In the genomic region with DNA sequence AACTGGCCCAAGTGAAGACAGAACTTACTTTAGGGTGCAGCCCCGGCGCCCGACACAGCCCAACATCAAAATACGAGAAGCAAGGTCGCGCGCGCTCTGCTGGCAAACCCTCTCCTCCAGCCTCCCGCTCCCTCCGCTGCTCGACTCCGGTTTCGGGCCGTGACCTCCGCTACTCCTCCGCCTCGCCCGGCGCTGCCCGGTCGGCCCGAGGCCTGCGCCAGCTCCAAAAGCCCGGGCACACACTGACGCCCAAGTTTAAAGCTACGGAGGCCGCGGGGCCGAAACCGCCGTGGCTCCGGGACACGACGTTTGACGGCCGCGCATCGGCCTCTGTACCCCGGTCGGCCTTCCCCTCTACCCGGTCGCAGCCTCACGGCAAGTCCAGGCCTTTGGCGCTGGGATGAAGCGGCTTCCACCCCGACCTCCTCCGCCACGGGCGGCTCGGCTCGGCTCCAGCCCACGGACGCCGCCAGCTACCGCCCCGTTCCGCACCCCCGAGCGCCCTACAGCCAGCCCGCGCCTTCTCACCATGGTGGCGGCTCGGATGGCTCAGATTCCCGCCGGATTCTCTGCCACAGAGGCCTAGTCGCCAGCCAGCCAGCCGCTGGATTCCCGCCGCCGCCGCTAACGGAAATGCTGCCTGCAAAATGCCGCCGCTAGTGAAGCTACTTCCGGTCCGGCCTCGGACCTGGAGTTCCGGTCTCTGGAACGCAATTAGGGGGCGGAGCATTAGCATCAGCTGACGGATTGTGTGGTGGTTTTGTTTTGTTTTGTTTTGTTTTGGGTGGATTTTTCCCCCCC, we compare ENCODE assay signal across 7 mouse cellular contexts. TPM values are rescaled to one million over a fixed set of nuclear protein-coding genes. Genes with fewer than 3 reads are reported as not detected.
A peak's percentile ranks its signal among the peaks of the same experiment; 100 is the strongest.
DNase-seq lines count a peak whose midpoint lies in the region; ATAC-seq lines count a peak whose summit lies in the region.

A gene (minus strand): TSS at position 698 of the 801 bp plus-strand sequence.

- H3K4me3 ChIP-seq in embryonic facial prominence, embryonic 11.5 days (ENCODE audit: low read depth, low read length): peak within 1 kb of the TSS; percentile 99
- H3K4me3 ChIP-seq in limb, embryonic 11.5 days (ENCODE audit: low read depth, low read length): peak within 1 kb of the TSS; percentile 100
- H3K4me3 ChIP-seq in midbrain, embryonic 14.5 days (replicated peaks; ENCODE audit: low read depth, low read length): peak within 1 kb of the TSS; percentile 99

- H3K36me3 ChIP-seq in embryonic facial prominence, embryonic 11.5 days (replicated peaks; ENCODE audit: control insufficient read depth, insufficient read depth, low read depth, low read length): peaks cover 4% of the 10 kb centered on the region
- peaks cover 7% of the 10 kb centered on the region; the same call in 1 of the 2 replicates for H3K36me3 ChIP-seq in limb, embryonic 11.5 days (ENCODE audit: control insufficient read depth, insufficient read depth, low read length)
- H3K36me3 ChIP-seq in midbrain, embryonic 14.5 days (ENCODE audit: control insufficient read depth, insufficient read depth, low read length): peaks cover 32% of the 10 kb centered on the region

- DNase-seq in adrenal gland, postnatal 14 days: peak; percentile 94
- peak; percentile 95 for DNase-seq in embryonic facial prominence, embryonic 11.5 days (ENCODE audit: low spot score)
- DNase-seq in heart, adult 11 months: peak; percentile 98
- peak; percentile 92 for DNase-seq in kidney, adult 18-20 months
- DNase-seq in limb, embryonic 11.5 days (ENCODE audit: low spot score): peak; percentile 93
- peak; percentile 97 for DNase-seq in midbrain, embryonic 14.5 days
- peak; percentile 70 to 77 for DNase-seq in spleen, adult 18-20 months

- no peaks in the 10 kb centered on the region for H3K27me3 ChIP-seq in embryonic facial prominence, embryonic 11.5 days (ENCODE audit: control insufficient read depth, insufficient read depth, low read length)
- no peaks in the 10 kb centered on the region for H3K27me3 ChIP-seq in limb, embryonic 11.5 days (ENCODE audit: control insufficient read depth, insufficient read depth, low read length)
- H3K27me3 ChIP-seq in midbrain, embryonic 14.5 days (ENCODE audit: control insufficient read depth, insufficient read depth, low read length): no peaks in the 10 kb centered on the region

- peak within 1 kb of the TSS; percentile 94 for H3K27ac ChIP-seq in embryonic facial prominence, embryonic 11.5 days (replicated peaks; ENCODE audit: low read depth, low read length)
- peak within 1 kb of the TSS; percentile 96 for H3K27ac ChIP-seq in limb, embryonic 11.5 days (replicated peaks; ENCODE audit: low read depth, low read length)
- H3K27ac ChIP-seq in midbrain, embryonic 14.5 days (replicated peaks; ENCODE audit: low read depth, low read length): peak within 1 kb of the TSS; percentile 97

- under 1% methylated on average over 81 of the region's 81 CpGs for WGBS in embryonic facial prominence, embryonic 11.5 days
- under 1% methylated on average over 81 of the region's 81 CpGs for WGBS in limb, embryonic 11.5 days
- WGBS in midbrain, embryonic 14.5 days: under 1% methylated on average over 81 of the region's 81 CpGs

- H3K4me1 ChIP-seq in embryonic facial prominence, embryonic 11.5 days (ENCODE audit: control insufficient read depth, insufficient read depth, low read length): peaks cover 2% of the 10 kb centered on the region; the same call in 1 of the 2 replicates
- H3K4me1 ChIP-seq in limb, embryonic 11.5 days (ENCODE audit: control insufficient read depth, insufficient read depth, low read length): peaks cover 9% of the 10 kb centered on the region; the same call in 1 of the 2 replicates
- H3K4me1 ChIP-seq in midbrain, embryonic 14.5 days (ENCODE audit: control insufficient read depth, insufficient read depth, low read length): peaks cover 17% of the 10 kb centered on the region

- no peaks in the 10 kb centered on the region for H3K9me3 ChIP-seq in embryonic facial prominence, embryonic 11.5 days (replicated peaks; ENCODE audit: control insufficient read depth, low read length)
- no peaks in the 10 kb centered on the region for H3K9me3 ChIP-seq in limb, embryonic 11.5 days (ENCODE audit: control insufficient read depth, low read length)
- H3K9me3 ChIP-seq in midbrain, embryonic 14.5 days (ENCODE audit: control insufficient read depth, low read length): no peaks in the 10 kb centered on the region

- H3K4me2 ChIP-seq in embryonic facial prominence, embryonic 11.5 days (ENCODE audit: low read depth, low read length): peak within 1 kb of the TSS; percentile 87
- H3K4me2 ChIP-seq in limb, embryonic 11.5 days (ENCODE audit: low read depth, severe bottlenecking): peak within 1 kb of the TSS; percentile 86
- peak within 1 kb of the TSS; percentile 95 for H3K4me2 ChIP-seq in midbrain, embryonic 14.5 days (ENCODE audit: low read length)

- ATAC-seq in embryonic facial prominence, embryonic 11.5 days (replicated peaks; ENCODE audit: insufficient number of reproducible peaks, low FRiP score, low TSS enrichment, low read depth): peak; percentile 76
- peak; percentile 90 for ATAC-seq in limb, embryonic 11.5 days (ENCODE audit: insufficient number of reproducible peaks, low FRiP score, low TSS enrichment, low read depth)
- peak; percentile 92 for ATAC-seq in midbrain, embryonic 14.5 days (ENCODE audit: low FRiP score, low TSS enrichment)

- peak within 1 kb of the TSS; percentile 100 for H3K9ac ChIP-seq in embryonic facial prominence, embryonic 11.5 days (replicated peaks; ENCODE audit: low read length)
- peak within 1 kb of the TSS; percentile 100 for H3K9ac ChIP-seq in limb, embryonic 11.5 days (ENCODE audit: low read length)
- peak within 1 kb of the TSS; percentile 99 for H3K9ac ChIP-seq in midbrain, embryonic 14.5 days (replicated peaks; ENCODE audit: low read length)

RNA-seq across cellular contexts. Expression of the gene that starts here (rescaled TPM):
- 182 and 196 TPM in 2 replicates for total RNA-seq in adrenal gland, postnatal 14 days (2021)
- 756 and 782 TPM in 2 replicates for polyA plus RNA-seq in embryonic facial prominence, embryonic 11.5 days (2014; fragmentation: Nextera tagmentation; extraction: Ambion mirVana)
- polyA plus RNA-seq in limb, embryonic 11.5 days (2014; fragmentation: Nextera tagmentation; extraction: Ambion mirVana): 844 and 891 TPM in 2 replicates
- polyA plus RNA-seq in midbrain, embryonic 14.5 days (2014; fragmentation: Nextera tagmentation; extraction: Ambion mirVana): 349 and 358 TPM in 2 replicates

Comparison
In these comparisons a context has a peak if more than half of its experiments do, and no peak if none do; other contexts are left out.
1. Peak in every context shown above with its lines: DNase-seq, ATAC-seq, H3K4me3 ChIP-seq and H3K27ac ChIP-seq.